Mouse (Mus musculus) MEL (cell line): ENCODE results near the gene Rrp7a.

Source experiments
- CTCF ChIP-seq, 3 experiments: IDR thresholded peaks in 2 of 3; conservative IDR thresholded peaks in 1 of 3; 2 replicates each; pipeline ENCODE4 v1.5.1; 2011 to 2012; ENCODE audit warnings: low read length in 3 of 3, low read depth in 2 of 3, mild to moderate bottlenecking in 2 of 3, improper control_type of control experiment in 1 of 3, inconsistent platforms in 1 of 3, mixed read lengths in 1 of 3, moderate library complexity in 1 of 3; ENCODE audit not compliant: control insufficient read depth in 1 of 3, insufficient read depth in 1 of 3, poor library complexity in 1 of 3, severe bottlenecking in 1 of 3
- MEF2A ChIP-seq: IDR thresholded peaks from 2 replicates; pipeline ENCODE4 v1.6.1; 2014; ENCODE audit warnings: low read depth, mild to moderate bottlenecking, inconsistent platforms, low read length, improper control_type of control experiment; ENCODE audit not compliant: poor library complexity, insufficient replicate concordance, severe bottlenecking; ENCODE audit errors: extremely low read depth
- POLR2A ChIP-seq, 2 experiments: IDR thresholded peaks; 2 replicates each; pipeline ENCODE4 v1.6.1; 2011 to 2012; ENCODE audit warnings: low read length in 2 of 2, mild to moderate bottlenecking in 2 of 2, control low read depth in 1 of 2, improper control_type of control experiment in 1 of 2, low read depth in 1 of 2, moderate library complexity in 1 of 2; ENCODE audit not compliant: control insufficient read depth in 1 of 2, insufficient read depth in 1 of 2, poor library complexity in 1 of 2
- USF1 ChIP-seq: IDR thresholded peaks from 2 replicates; pipeline ENCODE4 v1.6.1; 2014; ENCODE audit warnings: low read depth, mild to moderate bottlenecking, inconsistent platforms, low read length, improper control_type of control experiment, moderate library complexity
- USF2 ChIP-seq, 2 experiments: IDR thresholded peaks; 2 replicates each; pipeline ENCODE4 v1.6.1; 2011 to 2012; ENCODE audit warnings: improper control_type of control experiment in 2 of 2, low read length in 2 of 2, borderline replicate concordance in 1 of 2, inconsistent platforms in 1 of 2, low read depth in 1 of 2, mild to moderate bottlenecking in 1 of 2; ENCODE audit not compliant: insufficient read depth in 1 of 2

- no peak for TF ChIP-seq USF1
- no peak for TF ChIP-seq CTCF (IDR thresholded peaks at IDR 0.05 in 2 of 3, conservative IDR thresholded peaks at IDR 0.05 in 1 of 3; ENCODE audit: control insufficient read depth in 1 of 3, insufficient read depth in 1 of 3, low read depth in 2 of 3, low read length in 3 of 3, poor library complexity in 1 of 3, severe bottlenecking in 1 of 3)
- no peak for TF ChIP-seq POLR2A (IDR thresholded peaks at IDR 0.05; ENCODE audit: control insufficient read depth in 1 of 2, insufficient read depth in 1 of 2, low read depth in 1 of 2, low read length in 2 of 2, poor library complexity in 1 of 2)
- TF ChIP-seq MEF2A: no peak
- TF ChIP-seq USF2 (IDR thresholded peaks at IDR 0.05; ENCODE audit: borderline replicate concordance in 1 of 2, insufficient read depth in 1 of 2, low read depth in 1 of 2, low read length in 2 of 2): no peak
Measured at GRCm38 (mm10) chr15:83103111-83103510, 19.5 kb downstream of the Rrp7a start.
